Mouse (Mus musculus): ENCODE measurements around the gene Cdrt4. TPM values are rescaled to one million over a fixed set of nuclear protein-coding genes. Genes with fewer than 3 reads are reported as not detected.

The Cdrt4 gene
- polyA plus RNA-seq, 1 experiment from 2014 or later = not detected

GRCm38 (mm10) chr11:62919946-62920742, 30.8 kb upstream of the Cdrt4 start:
- Histone ChIP-seq H3K27ac (ENCODE audit: low read length) (peak overlapping the region; percentile 54), H3K36me3 (ENCODE audit: control insufficient read depth, insufficient read depth, low read length) (no peaks in the 10 kb centered on the region), H3K4me1 (ENCODE audit: control insufficient read depth, insufficient read depth, low read length) (peaks cover 2% of the 10 kb centered on the region; the same call in 1 of the 2 replicates), H3K4me3 (ENCODE audit: low read length) (no peak overlapping the region), H3K4me2 (ENCODE audit: low read depth, low read length) (peak overlapping the region; percentile 5), H3K27me3 (replicated peaks; ENCODE audit: control insufficient read depth, insufficient read depth, low read length) (no peaks in the 10 kb centered on the region), H3K9me3 (ENCODE audit: control insufficient read depth, low read length) (no peaks in the 10 kb centered on the region), H3K9ac (ENCODE audit: low read depth, low read length) (no peak overlapping the region)
- no peak for ATAC-seq
- WGBS = 68% methylated on average over 6 of the region's 6 CpGs

- ATAC-seq = no peak
- H3K4me1 ChIP-seq (ENCODE audit: control insufficient read depth, insufficient read depth, low read length) = peaks cover 2% of the 10 kb centered on the region; the same call in 1 of the 2 replicates
- no peaks in the 10 kb centered on the region for H3K36me3 ChIP-seq (ENCODE audit: control insufficient read depth, insufficient read depth, low read length)
- H3K4me3 ChIP-seq (ENCODE audit: low read length) = no peak overlapping the region
- no peak overlapping the region for H3K27ac ChIP-seq (ENCODE audit: low read length)
- no peaks in the 10 kb centered on the region for H3K27me3 ChIP-seq (replicated peaks; ENCODE audit: control insufficient read depth, insufficient read depth, low read length)
- no peaks in the 10 kb centered on the region for H3K9me3 ChIP-seq (ENCODE audit: control insufficient read depth, low read length)
- WGBS = 17% methylated on average over 6 of the region's 6 CpGs
- H3K9ac ChIP-seq (ENCODE audit: low read depth, low read length) = no peak overlapping the region
- H3K4me2 ChIP-seq (ENCODE audit: low read depth, low read length) = peak overlapping the region; percentile 5
Observed at GRCm38 (mm10) chr11:62920743-62921050, 30.3 kb upstream of the Cdrt4 start.

GRCm38 (mm10) chr11:62921052-62921977, 29.7 kb upstream of the Cdrt4 start:
- Histone ChIP-seq H3K27ac (ENCODE audit: low read length) (peak overlapping the region; percentile 70), H3K4me3 (ENCODE audit: low read length) (0 out of 2 replicates have a peak overlapping the region, but pooled peaks have one; percentile 13), H3K9ac (ENCODE audit: low read depth, low read length) (peak overlapping the region; percentile 35; the same call in 1 of the 2 replicates), H3K4me2 (ENCODE audit: low read depth, low read length) (peak overlapping the region; percentile 41), H3K9me3 (ENCODE audit: control insufficient read depth, low read length) (no peaks in the 10 kb centered on the region), H3K4me1 (ENCODE audit: control insufficient read depth, insufficient read depth, low read length) (peaks cover 2% of the 10 kb centered on the region; the same call in 1 of the 2 replicates), H3K36me3 (ENCODE audit: control insufficient read depth, insufficient read depth, low read length) (no peaks in the 10 kb centered on the region), H3K27me3 (replicated peaks; ENCODE audit: control insufficient read depth, insufficient read depth, low read length) (no peaks in the 10 kb centered on the region)
- 20% methylated on average over 25 of the region's 25 CpGs for WGBS
- ATAC-seq = peak; percentile 90

GRCm38 (mm10) chr11:62924091-62924761, 26.8 kb upstream of the Cdrt4 start:
- H3K9ac ChIP-seq (ENCODE audit: low read depth, low read length) = no peak overlapping the region
- no peaks in the 10 kb centered on the region for H3K36me3 ChIP-seq (ENCODE audit: control insufficient read depth, insufficient read depth, low read length)
- WGBS = 64% methylated on average over 6 of the region's 6 CpGs
- no peak for ATAC-seq
- no peak overlapping the region for H3K4me3 ChIP-seq (ENCODE audit: low read length)
- peaks cover 2% of the 10 kb centered on the region; the same call in 1 of the 2 replicates for H3K4me1 ChIP-seq (ENCODE audit: control insufficient read depth, insufficient read depth, low read length)
- no peaks in the 10 kb centered on the region for H3K27me3 ChIP-seq (replicated peaks; ENCODE audit: control insufficient read depth, insufficient read depth, low read length)
- H3K27ac ChIP-seq (ENCODE audit: low read length) = no peak overlapping the region
- H3K4me2 ChIP-seq (ENCODE audit: low read depth, low read length) = no peak overlapping the region
- no peaks in the 10 kb centered on the region for H3K9me3 ChIP-seq (ENCODE audit: control insufficient read depth, low read length)

- 32% methylated on average over 3 of the region's 3 CpGs for whole genome bisulfite sequencing
- Histone ChIP-seq H3K9me3 (ENCODE audit: control insufficient read depth, low read length) (no peaks in the 10 kb centered on the region), H3K9ac (ENCODE audit: low read depth, low read length) (no peak overlapping the region), H3K4me3 (ENCODE audit: low read length) (no peak overlapping the region), H3K36me3 (ENCODE audit: control insufficient read depth, insufficient read depth, low read length) (no peaks in the 10 kb centered on the region), H3K4me2 (ENCODE audit: low read depth, low read length) (no peak overlapping the region), H3K4me1 (ENCODE audit: control insufficient read depth, insufficient read depth, low read length) (no peaks in the 10 kb centered on the region), H3K27me3 (replicated peaks; ENCODE audit: control insufficient read depth, insufficient read depth, low read length) (no peaks in the 10 kb centered on the region), H3K27ac (ENCODE audit: low read length) (no peak overlapping the region)
- ATAC-seq = peak; percentile 23; the same call in 1 of the 2 replicates
Observed at GRCm38 (mm10) chr11:62929799-62930198, 21.2 kb upstream of the Cdrt4 start.

- Histone ChIP-seq H3K9ac (ENCODE audit: low read depth, low read length) (no peak overlapping the region), H3K4me1 (ENCODE audit: control insufficient read depth, insufficient read depth, low read length) (no peaks in the 10 kb centered on the region), H3K27ac (ENCODE audit: low read length) (no peak overlapping the region), H3K9me3 (ENCODE audit: control insufficient read depth, low read length) (no peaks in the 10 kb centered on the region), H3K36me3 (ENCODE audit: control insufficient read depth, insufficient read depth, low read length) (no peaks in the 10 kb centered on the region), H3K4me3 (ENCODE audit: low read length) (no peak overlapping the region), H3K27me3 (replicated peaks; ENCODE audit: control insufficient read depth, insufficient read depth, low read length) (no peaks in the 10 kb centered on the region), H3K4me2 (ENCODE audit: low read depth, low read length) (no peak overlapping the region)
- no peak for ATAC-seq
- 65% methylated on average over 4 of the region's 4 CpGs for WGBS
Observed at GRCm38 (mm10) chr11:62930574-62930973, 20.4 kb upstream of the Cdrt4 start.

- Histone ChIP-seq H3K36me3 (ENCODE audit: control insufficient read depth, insufficient read depth, low read length) (no peaks in the 10 kb centered on the region), H3K27me3 (replicated peaks; ENCODE audit: control insufficient read depth, insufficient read depth, low read length) (no peaks in the 10 kb centered on the region), H3K4me1 (ENCODE audit: control insufficient read depth, insufficient read depth, low read length) (no peaks in the 10 kb centered on the region), H3K9ac (ENCODE audit: low read depth, low read length) (no peak overlapping the region), H3K4me2 (ENCODE audit: low read depth, low read length) (no peak overlapping the region), H3K4me3 (ENCODE audit: low read length) (no peak overlapping the region), H3K9me3 (ENCODE audit: control insufficient read depth, low read length) (no peaks in the 10 kb centered on the region), H3K27ac (ENCODE audit: low read length) (no peak overlapping the region)
- 83% methylated on average over 5 of the region's 5 CpGs for WGBS
- ATAC-seq = no peak
Observed at GRCm38 (mm10) chr11:62931141-62931540, 19.9 kb upstream of the Cdrt4 start.

- H3K27ac ChIP-seq (ENCODE audit: low read length) = no peak overlapping the region
- ATAC-seq = no peak
- no peak overlapping the region for H3K4me2 ChIP-seq (ENCODE audit: low read depth, low read length)
- H3K9ac ChIP-seq (ENCODE audit: low read depth, low read length) = no peak overlapping the region
- no peaks in the 10 kb centered on the region for H3K4me1 ChIP-seq (ENCODE audit: control insufficient read depth, insufficient read depth, low read length)
- no peaks in the 10 kb centered on the region for H3K27me3 ChIP-seq (replicated peaks; ENCODE audit: control insufficient read depth, insufficient read depth, low read length)
- WGBS = 91% methylated on average over 9 of the region's 9 CpGs
- no peaks in the 10 kb centered on the region for H3K36me3 ChIP-seq (ENCODE audit: control insufficient read depth, insufficient read depth, low read length)
- H3K4me3 ChIP-seq (ENCODE audit: low read length) = no peak overlapping the region
- H3K9me3 ChIP-seq (ENCODE audit: control insufficient read depth, low read length) = no peaks in the 10 kb centered on the region
Observed at GRCm38 (mm10) chr11:62933099-62933498, 17.9 kb upstream of the Cdrt4 start.
